Mouse (Mus musculus): ENCODE results near the gene Bcl7c. TPM values are rescaled to one million over a fixed set of nuclear protein-coding genes. Genes with fewer than 3 reads are reported as not detected.
"Not testable (repeated sequence)": the region's sequence is repeated elsewhere in the genome, so short reads cannot be mapped to it uniquely, and the experiment has no call there.

The Bcl7c gene
- polyA plus RNA-seq, 1 experiment from 2014 or later, result 37.5 TPM

- ATAC-seq (replicated peaks; ENCODE audit: extremely low read depth, insufficient read depth, low FRiP score), result peak; percentile 0; the same call in 1 of the 2 replicates
- Histone ChIP-seq H3K27ac (ENCODE audit: low read length) (peak overlapping the region; percentile 93), H3K4me3 (ENCODE audit: low read length) (peak overlapping the region; percentile 63), H3K9ac (ENCODE audit: low read length) (peak overlapping the region; percentile 82), H3K27me3 (ENCODE audit: control insufficient read depth, insufficient read depth, low read length) (no peaks in the 10 kb centered on the region), H3K4me2 (ENCODE audit: low read depth, low read length) (peak overlapping the region; percentile 98), H3K4me1 (ENCODE audit: control insufficient read depth, insufficient read depth, low read length) (peaks cover 7% of the 10 kb centered on the region), H3K9me3 (replicated peaks; ENCODE audit: control insufficient read depth, low read length) (no peaks in the 10 kb centered on the region), H3K36me3 (ENCODE audit: control insufficient read depth, insufficient read depth) (peaks cover 26% of the 10 kb centered on the region)
- WGBS, result 2% methylated on average over 42 of the region's 62 CpGs
Measured at GRCm38 (mm10) chr7:127746494-127747491, 38.1 kb upstream of the Bcl7c start.

- peak overlapping the region; percentile 93 for H3K27ac ChIP-seq (ENCODE audit: low read length)
- no peaks in the 10 kb centered on the region; the same call in 1 of the 2 replicates for H3K9me3 ChIP-seq (replicated peaks; ENCODE audit: control insufficient read depth, low read length)
- H3K4me1 ChIP-seq (ENCODE audit: control insufficient read depth, insufficient read depth, low read length), result peaks cover 7% of the 10 kb centered on the region
- peak overlapping the region; percentile 98 for H3K4me2 ChIP-seq (ENCODE audit: low read depth, low read length)
- WGBS, result under 1% methylated on average over 39 of the region's 39 CpGs
- no peaks in the 10 kb centered on the region for H3K27me3 ChIP-seq (ENCODE audit: control insufficient read depth, insufficient read depth, low read length)
- H3K4me3 ChIP-seq (ENCODE audit: low read length), result peak overlapping the region; percentile 63
- ATAC-seq (replicated peaks; ENCODE audit: extremely low read depth, insufficient read depth, low FRiP score), result peak; percentile 91
- peaks cover 18% of the 10 kb centered on the region for H3K36me3 ChIP-seq (ENCODE audit: control insufficient read depth, insufficient read depth)
- peak overlapping the region; percentile 82 for H3K9ac ChIP-seq (ENCODE audit: low read length)
Measured at GRCm38 (mm10) chr7:127745652-127746493, 37.1 kb upstream of the Bcl7c start.

GRCm38 (mm10) chr7:127745251-127745651 lies 36.5 kb upstream of the Bcl7c start:
- WGBS, result under 1% methylated on average over 19 of the region's 19 CpGs
- Histone ChIP-seq H3K27me3 (ENCODE audit: control insufficient read depth, insufficient read depth, low read length) (no peaks in the 10 kb centered on the region), H3K9me3 (replicated peaks; ENCODE audit: control insufficient read depth, low read length) (no peaks in the 10 kb centered on the region; the same call in 1 of the 2 replicates), H3K27ac (ENCODE audit: low read length) (peak overlapping the region; percentile 93), H3K4me2 (ENCODE audit: low read depth, low read length) (peak overlapping the region; percentile 98), H3K4me3 (ENCODE audit: low read length) (peak overlapping the region; percentile 63), H3K4me1 (ENCODE audit: control insufficient read depth, insufficient read depth, low read length) (peaks cover 7% of the 10 kb centered on the region), H3K36me3 (ENCODE audit: control insufficient read depth, insufficient read depth) (peaks cover 12% of the 10 kb centered on the region), H3K9ac (ENCODE audit: low read length) (peak overlapping the region; percentile 82)
- ATAC-seq (replicated peaks; ENCODE audit: extremely low read depth, insufficient read depth, low FRiP score), result peak; percentile 82

- Histone ChIP-seq H3K9me3 (replicated peaks; ENCODE audit: control insufficient read depth, low read length) (no peaks in the 10 kb centered on the region; the same call in 1 of the 2 replicates), H3K27me3 (ENCODE audit: control insufficient read depth, insufficient read depth, low read length) (no peaks in the 10 kb centered on the region), H3K4me2 (ENCODE audit: low read depth, low read length) (peak within 1 kb of the TSS; percentile 98), H3K4me1 (ENCODE audit: control insufficient read depth, insufficient read depth, low read length) (peaks cover 7% of the 10 kb centered on the region), H3K27ac (ENCODE audit: low read length) (peak within 1 kb of the TSS; percentile 93), H3K9ac (ENCODE audit: low read length) (peak within 1 kb of the TSS; percentile 82), H3K36me3 (ENCODE audit: control insufficient read depth, insufficient read depth) (peaks cover 4% of the 10 kb centered on the region), H3K4me3 (ENCODE audit: low read length) (peak within 1 kb of the TSS; percentile 63)
- under 1% methylated on average over 26 of the region's 26 CpGs for whole genome bisulfite sequencing
- ATAC-seq (replicated peaks; ENCODE audit: extremely low read depth, insufficient read depth, low FRiP score), result no peak
Measured at GRCm38 (mm10) chr7:127744366-127745045, 35.8 kb upstream of the Bcl7c start, which contains the start of gene Fbxl19. TSS of gene Fbxl19 (plus strand) at chr7:127744543.

- H3K4me1 ChIP-seq (ENCODE audit: control insufficient read depth, insufficient read depth, low read length); H3K4me3 ChIP-seq (ENCODE audit: low read length); H3K27ac ChIP-seq (ENCODE audit: low read length); H3K27me3 ChIP-seq (ENCODE audit: control insufficient read depth, insufficient read depth, low read length); H3K4me2 ChIP-seq (ENCODE audit: low read depth, low read length); H3K36me3 ChIP-seq (ENCODE audit: control insufficient read depth, insufficient read depth); ATAC-seq (replicated peaks; ENCODE audit: extremely low read depth, insufficient read depth, low FRiP score); H3K9ac ChIP-seq (ENCODE audit: low read length); H3K9me3 ChIP-seq (replicated peaks; ENCODE audit: control insufficient read depth, low read length): not testable (repeated sequence)
- WGBS, result no CpG with 5 or more reads among the region's 5 CpGs
Measured at GRCm38 (mm10) chr7:127732066-127732465, 23.3 kb upstream of the Bcl7c start, which contains the start of gene Ctf2. TSS of gene Ctf2 (minus strand) at chr7:127732166.

- no peaks in the 10 kb centered on the region for H3K36me3 ChIP-seq (ENCODE audit: control insufficient read depth, insufficient read depth)
- no peak for ATAC-seq (replicated peaks; ENCODE audit: extremely low read depth, insufficient read depth, low FRiP score)
Measured at GRCm38 (mm10) chr7:127730170-127730569, 21.4 kb upstream of the Bcl7c start.

GRCm38 (mm10) chr7:127727898-127728297 lies 19.2 kb upstream of the Bcl7c start:
- ATAC-seq (replicated peaks; ENCODE audit: extremely low read depth, insufficient read depth, low FRiP score), result no peak
- Histone ChIP-seq H3K4me1 (ENCODE audit: control insufficient read depth, insufficient read depth, low read length) (no peaks in the 10 kb centered on the region), H3K27me3 (ENCODE audit: control insufficient read depth, insufficient read depth, low read length) (peaks cover 2% of the 10 kb centered on the region; the same call in 1 of the 2 replicates), H3K27ac (ENCODE audit: low read length) (no peak overlapping the region), H3K9ac (ENCODE audit: low read length) (no peak overlapping the region), H3K4me2 (ENCODE audit: low read depth, low read length) (no peak overlapping the region), H3K9me3 (replicated peaks; ENCODE audit: control insufficient read depth, low read length) (0 out of 2 replicates have a peak, but pooled peaks cover 4% of the 10 kb centered on the region), H3K4me3 (ENCODE audit: low read length) (no peak overlapping the region), H3K36me3 (ENCODE audit: control insufficient read depth, insufficient read depth) (no peaks in the 10 kb centered on the region)
- WGBS, result 80% methylated on average over 6 of the region's 7 CpGs

More at GRCm38 (mm10) chr7:127730170-127730569, 21.4 kb upstream of the Bcl7c start:
- Histone ChIP-seq H3K9me3 (replicated peaks; ENCODE audit: control insufficient read depth, low read length) (0 out of 2 replicates have a peak, but pooled peaks cover 4% of the 10 kb centered on the region), H3K27ac (ENCODE audit: low read length) (no peak overlapping the region), H3K4me1 (ENCODE audit: control insufficient read depth, insufficient read depth, low read length) (no peaks in the 10 kb centered on the region), H3K27me3 (ENCODE audit: control insufficient read depth, insufficient read depth, low read length) (peaks cover 2% of the 10 kb centered on the region; the same call in 1 of the 2 replicates), H3K4me2 (ENCODE audit: low read depth, low read length) (no peak overlapping the region), H3K4me3 (ENCODE audit: low read length) (no peak overlapping the region), H3K9ac (ENCODE audit: low read length) (no peak overlapping the region)
- WGBS, result 59% methylated on average over 4 of the region's 4 CpGs

- no peak overlapping the region for H3K9ac ChIP-seq (ENCODE audit: low read length)
- no peak overlapping the region for H3K4me2 ChIP-seq (ENCODE audit: low read depth, low read length)
- H3K27ac ChIP-seq (ENCODE audit: low read length), result no peak overlapping the region
- 58% methylated on average over 6 of the region's 6 CpGs for WGBS
- no peaks in the 10 kb centered on the region for H3K36me3 ChIP-seq (ENCODE audit: control insufficient read depth, insufficient read depth)
- no peak overlapping the region for H3K4me3 ChIP-seq (ENCODE audit: low read length)
- peaks cover 2% of the 10 kb centered on the region; the same call in 1 of the 2 replicates for H3K27me3 ChIP-seq (ENCODE audit: control insufficient read depth, insufficient read depth, low read length)
- no peak for ATAC-seq (replicated peaks; ENCODE audit: extremely low read depth, insufficient read depth, low FRiP score)
- H3K4me1 ChIP-seq (ENCODE audit: control insufficient read depth, insufficient read depth, low read length), result no peaks in the 10 kb centered on the region
- no peaks in the 10 kb centered on the region for H3K9me3 ChIP-seq (replicated peaks; ENCODE audit: control insufficient read depth, low read length)
Measured at GRCm38 (mm10) chr7:127725924-127726323, 17.2 kb upstream of the Bcl7c start.

Measured in heart, embryonic 16.5 days (tissue).